Mouse (Mus musculus) common myeloid progenitor, adult 5-6 weeks (primary cell): ENCODE results near the gene Nrm. TPM values are rescaled to one million over a fixed set of nuclear protein-coding genes. Genes with fewer than 3 reads are reported as not detected.
A peak's percentile ranks its signal among the peaks of the same experiment; 100 is the strongest.

Experiments
- ATAC-seq: replicated peaks from 2 replicates; pipeline ENCODE4 v1.8.0; 2016; ENCODE audit warnings: low read depth, mild to moderate bottlenecking, moderate TSS enrichment, inconsistent platforms; ENCODE audit not compliant: poor library complexity, severe bottlenecking
- total RNA-seq: library from RNA; stranded (forward); fragments of 200-1000, 187-1606 nt; gene quantifications from 2 replicates; pipeline ENCODE4 v1.2.3, GENCODE M21; 2017

The Nrm gene
- 55.1 and 58.3 TPM in 2 replicates for total RNA-seq

DNA sequence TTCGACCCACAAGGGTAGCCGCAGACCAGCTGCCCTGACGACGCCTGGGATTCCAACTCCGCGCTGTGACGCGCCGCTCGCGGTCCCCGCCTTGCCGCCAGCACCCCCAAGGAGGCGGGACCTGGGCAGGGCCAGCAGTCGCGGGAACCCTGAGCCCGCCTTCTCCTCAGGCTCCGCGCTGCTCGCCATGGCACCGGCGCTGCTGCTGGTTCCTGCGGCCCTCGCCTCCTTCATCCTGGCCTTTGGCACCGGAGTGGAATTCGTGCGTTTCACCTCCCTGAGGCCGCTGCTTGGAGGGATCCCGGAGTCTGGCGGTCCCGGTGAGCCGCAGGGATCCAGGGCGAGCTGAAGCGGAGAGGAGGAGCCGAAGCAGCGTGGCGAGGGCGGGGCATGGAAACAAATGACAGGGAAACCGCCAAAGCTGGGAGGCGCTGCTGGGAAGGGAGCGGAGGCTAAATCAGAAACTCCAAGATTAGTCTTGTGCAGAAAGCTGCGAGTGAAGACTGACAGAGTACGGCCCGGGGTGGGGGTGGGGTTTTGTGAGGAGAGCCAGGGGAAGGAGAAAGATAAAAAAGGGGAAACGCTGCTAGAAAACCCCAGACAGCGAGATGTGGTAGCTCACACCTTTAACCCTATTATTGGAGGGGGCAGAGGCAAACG lies at the start of gene Nrm:
Gene Nrm (plus strand): TSS at position 121 of the 660 bp plus-strand sequence.
- ATAC-seq = peak; percentile 73

DNA sequence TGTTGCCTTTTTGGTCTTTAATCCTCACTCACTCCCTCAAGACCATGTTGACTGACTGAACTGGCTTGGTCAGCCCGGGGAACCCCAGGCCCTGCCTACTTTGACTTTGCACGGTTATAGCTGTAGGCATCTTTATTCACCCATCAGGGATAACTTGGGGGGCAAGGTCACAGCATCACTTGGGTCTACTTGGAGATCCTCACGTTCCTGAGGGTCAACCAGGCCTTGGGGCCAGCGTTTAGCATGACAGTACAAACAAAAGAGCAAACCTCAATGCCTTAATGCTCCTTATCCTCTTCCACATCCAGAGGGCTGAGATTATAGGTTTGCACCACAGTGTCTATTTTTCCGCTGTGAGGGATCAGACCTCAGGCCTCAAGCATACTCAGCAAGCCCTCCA lies 48.8 kb upstream of the Nrm start:
- ATAC-seq = no peak

- ATAC-seq = no peak
These were observed 48.4 kb upstream of the Nrm start for GRCm38 (mm10) chr17:35812736-35813135.

DNA sequence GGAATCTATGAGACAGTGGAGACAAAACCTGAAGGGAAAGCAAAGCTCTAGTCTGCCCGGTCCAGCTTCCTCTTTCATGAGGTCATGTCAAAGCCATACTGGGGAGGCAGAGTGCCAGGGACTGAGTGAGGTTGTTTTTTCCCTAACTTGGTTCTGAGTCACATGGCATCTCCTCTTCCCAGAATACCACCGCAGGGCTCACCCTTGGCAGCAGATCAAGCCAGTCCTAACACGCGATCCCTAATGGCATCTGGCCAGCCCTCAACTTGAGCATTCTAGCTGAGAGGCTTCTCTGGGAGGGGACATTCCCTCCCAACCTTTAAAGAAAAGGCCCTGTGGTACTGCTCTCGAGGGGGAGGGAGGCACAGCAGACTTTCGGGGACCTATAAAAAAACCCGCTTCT lies 47.9 kb upstream of the Nrm start:
- ATAC-seq = peak; percentile 76

- peak; percentile 30 for ATAC-seq
These were observed 47.5 kb upstream of the Nrm start for GRCm38 (mm10) chr17:35813653-35814052.

- no peak for ATAC-seq
These were observed 46.4 kb upstream of the Nrm start for GRCm38 (mm10) chr17:35814678-35815077.

- ATAC-seq = no peak
These were observed 45.3 kb upstream of the Nrm start for GRCm38 (mm10) chr17:35815836-35816235.

DNA sequence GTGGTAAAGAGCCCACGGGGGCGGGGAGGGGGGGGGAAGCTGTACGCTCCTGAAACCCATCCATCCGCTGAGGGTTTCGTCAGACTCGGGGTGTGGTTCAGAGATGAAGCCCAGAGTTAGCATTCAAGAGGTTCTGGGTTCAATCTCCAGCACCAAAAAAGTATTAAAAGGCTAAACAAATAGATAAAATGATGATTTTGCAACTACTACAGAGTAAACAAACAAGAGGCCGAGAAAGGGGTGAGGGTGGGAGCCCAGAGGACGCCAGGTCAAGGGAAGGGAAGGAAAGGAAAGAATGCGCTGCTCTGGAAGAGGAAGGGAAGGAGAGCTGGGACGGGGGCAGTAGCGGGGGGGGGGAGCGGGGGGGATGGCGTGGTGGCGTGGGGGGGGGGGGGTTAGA lies 44.4 kb upstream of the Nrm start:
- no peak for ATAC-seq

GRCm38 (mm10) chr17:35817226-35817625 lies 43.9 kb upstream of the Nrm start:
- ATAC-seq = no peak

DNA sequence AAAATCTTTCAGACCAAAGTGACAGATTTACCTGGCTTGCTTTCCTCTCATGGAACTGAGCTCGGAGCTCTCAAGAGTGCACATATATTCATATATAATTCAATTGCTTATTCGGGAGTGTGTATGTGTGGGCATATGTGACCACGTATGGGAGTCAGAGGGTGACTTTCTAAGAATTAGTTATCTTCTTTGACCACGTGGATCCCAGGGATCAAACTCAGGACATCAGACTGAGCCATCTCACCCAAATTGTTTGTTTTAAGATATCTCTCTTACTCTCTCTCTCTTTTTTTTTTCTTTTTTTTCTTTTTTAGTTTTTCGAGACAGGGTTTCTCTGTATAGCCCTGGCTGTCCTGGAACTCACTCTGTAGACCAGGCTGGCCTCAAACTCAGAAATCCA lies 41.0 kb upstream of the Nrm start:
- no peak for ATAC-seq

DNA sequence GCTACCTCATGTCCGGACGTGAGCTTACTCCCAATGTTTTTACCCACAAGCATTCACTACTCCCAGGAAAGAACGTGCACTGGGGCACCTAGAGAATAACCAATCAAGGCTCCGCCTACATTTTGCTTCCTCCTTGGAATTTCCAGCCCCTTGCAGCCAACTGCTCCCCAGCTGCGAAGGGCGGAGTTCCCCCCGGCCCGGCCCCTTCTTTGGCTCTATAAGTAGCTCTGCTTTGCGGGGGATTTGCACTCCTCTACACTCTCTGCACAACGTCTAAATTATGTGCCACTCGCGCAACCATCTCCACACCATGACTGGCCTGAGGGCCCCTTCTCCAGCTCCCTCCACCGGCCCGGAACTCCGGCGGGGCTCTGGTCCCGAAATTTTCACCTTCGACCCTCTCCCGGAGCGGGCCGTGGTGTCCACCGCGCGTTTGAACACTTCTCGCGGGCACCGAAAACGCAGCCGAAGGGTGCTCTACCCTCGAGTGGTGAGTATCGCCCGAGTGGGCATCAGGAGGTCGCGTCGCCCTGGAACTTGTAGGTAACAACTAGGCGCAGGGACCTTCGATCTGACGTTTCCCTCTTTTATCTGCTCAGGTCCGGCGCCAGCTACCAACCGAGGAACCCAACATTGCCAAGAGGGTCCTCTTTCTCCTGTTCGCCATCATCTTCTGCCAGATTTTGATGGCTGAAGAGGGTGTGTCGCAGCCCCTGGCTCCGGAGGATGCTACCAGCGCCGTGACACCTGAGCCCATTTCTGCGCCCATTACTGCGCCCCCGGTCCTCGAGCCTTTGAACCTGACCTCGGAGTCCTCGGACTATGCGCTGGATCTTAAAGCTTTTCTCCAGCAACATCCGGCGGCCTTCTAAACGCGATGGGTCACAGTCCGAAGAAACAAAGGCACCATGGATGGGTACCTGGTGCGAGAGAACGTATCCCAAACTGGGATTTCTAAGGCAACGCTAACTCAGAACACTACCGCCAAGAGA lies 39.4 kb upstream of the Nrm start, which contains the start of gene Ier3:
Gene Ier3 (plus strand): TSS at position 246 of the 992 bp plus-strand sequence.
- ATAC-seq = peak; percentile 51

GRCm38 (mm10) chr17:35822564-35822963 lies 38.6 kb upstream of the Nrm start:
- ATAC-seq = no peak

DNA sequence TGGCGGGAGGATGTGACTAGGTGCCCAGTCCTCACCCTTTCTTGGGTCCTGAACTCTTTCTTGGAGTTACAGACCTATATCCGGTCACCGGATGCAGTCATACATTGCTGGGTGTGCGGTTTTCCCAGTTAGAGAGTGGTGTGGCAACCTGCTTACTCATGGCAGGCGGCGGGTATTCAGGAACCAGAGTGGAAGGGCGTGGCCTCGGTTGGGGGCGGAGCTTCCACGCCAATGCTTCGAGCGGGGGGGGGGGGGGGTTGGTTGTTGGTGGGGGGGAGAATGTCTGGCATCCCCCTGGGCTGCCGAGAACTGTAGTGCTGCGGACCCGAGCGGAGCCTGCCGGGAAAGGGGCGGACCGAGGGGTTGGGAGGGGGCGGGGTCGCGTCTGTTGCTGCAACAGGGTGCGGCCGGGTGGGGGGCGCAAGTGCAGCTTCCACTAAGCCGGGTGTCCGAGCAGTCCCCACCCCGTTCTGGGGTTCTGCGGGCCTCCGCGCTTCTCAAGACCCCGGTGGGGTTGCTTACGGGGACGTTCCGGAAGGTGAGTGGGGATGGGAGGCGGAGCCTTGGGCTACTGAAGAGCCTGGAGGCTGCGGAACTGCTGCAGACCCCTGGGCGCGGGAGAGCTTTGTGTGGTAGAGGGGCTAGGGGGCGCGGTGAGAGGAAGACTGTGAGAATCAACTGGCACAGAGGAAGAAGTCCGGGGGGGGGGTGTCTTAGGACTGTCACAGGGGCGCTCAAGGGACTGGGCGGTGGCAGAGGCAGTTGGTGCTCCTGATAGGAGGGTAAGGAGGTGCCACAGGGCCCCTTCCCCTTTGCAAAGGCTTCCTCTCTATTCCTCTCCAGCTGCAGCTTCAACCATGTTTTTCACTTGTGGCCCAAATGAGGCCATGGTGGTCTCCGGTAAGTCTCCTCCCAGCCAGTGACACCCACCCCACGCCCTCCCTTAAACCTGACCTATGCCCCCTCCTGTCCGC lies 37.9 kb upstream of the Nrm start, which contains the start of gene Flot1:
Gene Flot1 (plus strand): TSS at position 267 of the 974 bp plus-strand sequence.
- peak; percentile 68 for ATAC-seq

DNA sequence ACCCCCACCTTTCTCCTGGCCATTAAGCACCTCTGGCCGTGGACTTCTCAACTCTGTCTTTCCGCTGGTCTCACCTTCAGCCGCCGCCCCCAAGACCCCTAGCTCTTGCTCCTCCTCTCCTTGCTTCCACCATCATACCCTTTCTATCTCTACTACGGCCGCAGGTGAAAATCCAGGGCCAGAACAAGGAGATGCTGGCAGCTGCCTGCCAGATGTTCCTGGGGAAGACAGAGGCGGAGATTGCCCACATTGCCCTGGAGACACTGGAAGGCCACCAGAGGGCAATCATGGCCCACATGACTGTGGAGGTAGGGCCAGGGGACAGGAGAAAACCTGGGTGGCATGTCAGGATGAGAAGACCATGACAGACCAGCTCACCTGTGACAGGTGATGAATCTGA lies 36.7 kb upstream of the Nrm start:
- ATAC-seq = no peak

- ATAC-seq = no peak
These were observed 35.8 kb upstream of the Nrm start for GRCm38 (mm10) chr17:35825109-35825850.

- peak; percentile 97 for ATAC-seq
These were observed 31.4 kb upstream of the Nrm start for GRCm38 (mm10) chr17:35829737-35830136.

DNA sequence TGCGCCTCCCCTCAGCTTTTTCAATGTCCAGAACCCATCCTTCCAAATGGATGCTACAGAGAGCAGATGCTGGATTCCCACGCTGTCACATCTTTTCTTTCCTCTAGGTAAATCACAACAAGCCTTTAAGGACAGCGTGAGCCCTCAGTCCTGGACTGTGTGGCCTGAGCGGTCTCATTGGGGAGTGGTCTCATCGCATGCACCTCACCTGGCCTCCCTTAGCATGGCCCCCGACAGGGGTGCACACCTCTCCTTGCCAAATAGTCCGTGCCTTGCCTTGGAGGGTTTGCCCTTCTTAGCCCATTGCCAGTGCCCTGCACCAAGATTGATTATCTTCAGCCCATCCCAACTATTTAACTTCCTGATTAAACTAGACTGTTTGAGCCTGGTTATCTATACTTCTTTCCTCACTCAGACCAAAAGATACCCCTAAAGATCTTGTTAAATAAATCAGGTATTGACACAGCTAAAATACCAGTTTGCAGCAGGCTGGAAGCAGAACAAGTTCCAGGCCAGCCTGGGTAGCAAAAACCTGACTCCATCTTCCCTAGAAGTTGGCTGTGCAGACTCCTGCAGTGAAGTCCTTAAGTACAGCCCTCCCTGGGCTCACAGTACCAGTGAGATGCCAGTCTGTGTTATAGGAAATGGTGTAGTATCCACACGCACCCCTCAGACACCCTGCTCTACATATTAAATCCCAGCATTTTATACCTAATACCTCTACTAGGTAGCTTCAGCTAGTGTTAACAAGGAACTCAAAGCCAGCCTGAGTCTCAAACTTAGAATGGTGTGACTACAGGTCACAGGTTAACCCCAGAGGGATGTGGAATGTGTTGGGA lies 28.5 kb upstream of the Nrm start:
- ATAC-seq = no peak

- ATAC-seq = no peak
These were observed 27.8 kb upstream of the Nrm start for GRCm38 (mm10) chr17:35833239-35833751.
